Mouse (Mus musculus) embryonic fibroblast, embryonic 13.5 days (primary cell): Measurements from ENCODE around the gene Man1a2.

Experiments used
- CTCF ChIP-seq: IDR thresholded peaks from 2 replicates; pipeline ENCODE4 v1.5.1; 2011; ENCODE audit warnings: mild to moderate bottlenecking, control low read depth, low read length, moderate library complexity, borderline replicate concordance; ENCODE audit not compliant: insufficient read depth
- POLR2A ChIP-seq: IDR thresholded peaks from 2 replicates; pipeline ENCODE4 v1.6.1; 2011; ENCODE audit warnings: low read depth, mild to moderate bottlenecking, control low read depth, low read length, moderate library complexity

DNA sequence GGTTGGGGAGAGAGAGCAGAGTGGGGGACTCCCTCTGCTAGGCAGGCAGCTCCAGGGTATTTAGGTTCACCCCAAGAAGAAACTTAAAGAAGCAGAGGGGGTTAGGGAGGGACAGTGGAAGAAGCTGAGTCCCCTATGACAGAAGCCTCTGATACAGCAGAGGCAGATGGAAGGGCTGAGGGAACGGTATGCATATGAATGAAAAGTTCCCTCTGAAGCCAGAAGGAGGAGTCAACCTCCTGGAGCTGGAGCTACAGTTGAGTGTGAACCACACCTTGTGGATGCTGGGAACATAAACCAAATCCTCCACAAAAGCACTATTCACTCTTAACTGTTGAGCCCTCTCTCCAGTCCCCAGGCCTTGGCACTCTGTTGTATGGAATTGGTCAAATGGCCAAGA is 163.7 kb downstream of the Man1a2 start:
- TF ChIP-seq POLR2A (no peak), CTCF (no peak)
